Mouse (Mus musculus) limb, embryonic 13.5 days (tissue): ENCODE measurements around the gene Sspo. TPM values are rescaled to one million over a fixed set of nuclear protein-coding genes. Genes with fewer than 3 reads are reported as not detected.
"Not testable (repeated sequence)": the region's sequence is repeated elsewhere in the genome, so short reads cannot be mapped to it uniquely, and the experiment has no call there.

Source experiments
- ATAC-seq: fragments of 200-750 bp; cut with Nextera tagmentation; 2 replicates; pipeline ENCODE4 v1.8.0; 2017; ENCODE audit warnings: low read depth, moderate number of reproducible peaks, moderate TSS enrichment; ENCODE audit not compliant: low FRiP score
- H3K27ac ChIP-seq: fragments of 300-500 bp; sonication (generic); 2 replicates; pipeline ENCODE4 v1.5.1; 2015; ENCODE audit warnings: inconsistent platforms, mild to moderate bottlenecking, moderate library complexity
- H3K27me3 ChIP-seq: fragments of 300-500 bp; sonication (generic); 2 replicates; pipeline ENCODE4 v1.6.1; 2015; ENCODE audit warnings: mild to moderate bottlenecking, inconsistent platforms
- H3K36me3 ChIP-seq: fragments of 300-500 bp; sonication (generic); 2 replicates; pipeline ENCODE4 v1.6.1; 2015; ENCODE audit warnings: inconsistent platforms, mild to moderate bottlenecking, moderate library complexity
- H3K4me1 ChIP-seq: fragments of 300-500 bp; sonication (generic); 2 replicates; pipeline ENCODE4 v1.6.1; 2015; ENCODE audit warnings: inconsistent platforms
- H3K4me2 ChIP-seq: fragments of 300-500 bp; sonication (generic); replicated peaks from 2 replicates; pipeline ENCODE4 v1.6.1; 2015; ENCODE audit warnings: inconsistent platforms, mild to moderate bottlenecking, moderate library complexity
- H3K4me3 ChIP-seq: fragments of 300-500 bp; sonication (generic); 2 replicates; pipeline ENCODE4 v1.5.1; 2015; ENCODE audit warnings: moderate library complexity, mild to moderate bottlenecking, inconsistent platforms
- H3K9ac ChIP-seq: fragments of 300-500 bp; sonication (generic); 2 replicates; pipeline ENCODE4 v1.6.1; 2015; ENCODE audit warnings: mild to moderate bottlenecking, inconsistent platforms
- H3K9me3 ChIP-seq: fragments of 300-500 bp; sonication (generic); 2 replicates; pipeline ENCODE4 v1.6.1; 2016; ENCODE audit warnings: inconsistent platforms
- WGBS: fragments of 180-500 bp; shearing (Covaris S2); methylation state at CpG from one replicate; pipeline ENCODE4 v1.1.7; 2015; 5-methylcytosine and 5-hydroxymethylcytosine counted together
- polyA plus RNA-seq: library from polyadenylated mRNA; unstranded; fragments of >200 nt; fragmentation: Nextera tagmentation; extraction: Ambion mirVana; gene quantifications from 2 replicates; pipeline ENCODE4 v1.2.1, GENCODE M21; 2015

Sspo gene
- polyA plus RNA-seq, 1 experiment from 2014 or later = 0.23 TPM

GRCm38 (mm10) chr6:48504241-48504854 lies 56.3 kb downstream of the Sspo start:
- WGBS = 2% methylated on average over 26 of the region's 26 CpGs
- H3K27ac ChIP-seq = peak overlapping the region; percentile 63; the same call in 1 of the 2 replicates
- ATAC-seq = peak; percentile 96

GRCm38 (mm10) chr6:48508087-48508486 lies 60.1 kb downstream of the Sspo start:
- Histone ChIP-seq H3K4me1 (peaks cover 9% of the 10 kb centered on the region; the same call in 1 of the 2 replicates), H3K9me3 (no peaks in the 10 kb centered on the region), H3K4me2 (no peak overlapping the region), H3K4me3 (no peak overlapping the region), H3K36me3 (peaks cover 40% of the 10 kb centered on the region), H3K27ac (no peak overlapping the region), H3K27me3 (no peaks in the 10 kb centered on the region), H3K9ac (no peak overlapping the region)
- no peak for ATAC-seq
- 86% methylated on average over 4 of the region's 4 CpGs for WGBS

More at GRCm38 (mm10) chr6:48504241-48504854, 56.3 kb downstream of the Sspo start:
- Histone ChIP-seq H3K9ac (peak overlapping the region; percentile 74), H3K4me1 (peaks cover 9% of the 10 kb centered on the region; the same call in 1 of the 2 replicates), H3K9me3 (no peaks in the 10 kb centered on the region), H3K4me2 (peak overlapping the region; percentile 82), H3K4me3 (peak overlapping the region; percentile 57), H3K27me3 (no peaks in the 10 kb centered on the region), H3K36me3 (peaks cover 10% of the 10 kb centered on the region; the same call in 1 of the 2 replicates)

- peaks cover 64% of the 10 kb centered on the region for H3K36me3 ChIP-seq
- no peaks in the 10 kb centered on the region for H3K27me3 ChIP-seq
- peaks cover 2% of the 10 kb centered on the region; the same call in 1 of the 2 replicates for H3K4me1 ChIP-seq
- WGBS = 80% methylated on average over 4 of the region's 4 CpGs
- no peaks in the 10 kb centered on the region for H3K9me3 ChIP-seq
- ATAC-seq = no peak
- H3K4me2 ChIP-seq = no peak overlapping the region
- H3K9ac ChIP-seq = no peak overlapping the region
- H3K27ac ChIP-seq = no peak overlapping the region
- H3K4me3 ChIP-seq = no peak overlapping the region
These were observed 62.4 kb downstream of the Sspo start for GRCm38 (mm10) chr6:48510426-48510825.

GRCm38 (mm10) chr6:48511861-48512260 lies 63.8 kb downstream of the Sspo start:
- no peaks in the 10 kb centered on the region; the same call in 1 of the 2 replicates for H3K9me3 ChIP-seq
- H3K27me3 ChIP-seq = no peaks in the 10 kb centered on the region
- no peak overlapping the region for H3K4me2 ChIP-seq
- H3K4me1 ChIP-seq = no peaks in the 10 kb centered on the region
- H3K36me3 ChIP-seq = peaks cover 78% of the 10 kb centered on the region
- no peak overlapping the region for H3K4me3 ChIP-seq
- H3K9ac ChIP-seq = no peak overlapping the region
- WGBS = 90% methylated on average over 7 of the region's 7 CpGs
- no peak overlapping the region for H3K27ac ChIP-seq
- ATAC-seq = no peak

- 97% methylated on average over 16 of the region's 16 CpGs for WGBS
- H3K4me1 ChIP-seq, H3K9ac ChIP-seq, H3K27me3 ChIP-seq, H3K4me3 ChIP-seq, H3K27ac ChIP-seq, ATAC-seq, H3K4me2 ChIP-seq, H3K9me3 ChIP-seq: not testable (repeated sequence)
- H3K36me3 ChIP-seq = peaks cover 54% of the 10 kb centered on the region
These were observed 76.9 kb downstream of the Sspo start for GRCm38 (mm10) chr6:48524882-48525281.

GRCm38 (mm10) chr6:48527901-48528300 lies 79.9 kb downstream of the Sspo start:
- Histone ChIP-seq H3K4me1 (no peaks in the 10 kb centered on the region), H3K4me3 (no peak overlapping the region), H3K27me3 (no peaks in the 10 kb centered on the region), H3K36me3 (peaks cover 68% of the 10 kb centered on the region), H3K9me3 (no peaks in the 10 kb centered on the region), H3K27ac (no peak overlapping the region), H3K9ac (no peak overlapping the region), H3K4me2 (no peak overlapping the region)
- 92% methylated on average over 9 of the region's 9 CpGs for WGBS
- no peak for ATAC-seq

GRCm38 (mm10) chr6:48529261-48529660 lies 81.2 kb downstream of the Sspo start:
- H3K4me1 ChIP-seq = no peaks in the 10 kb centered on the region
- no peak for ATAC-seq
- no peak overlapping the region for H3K27ac ChIP-seq
- H3K9ac ChIP-seq = no peak overlapping the region
- peaks cover 76% of the 10 kb centered on the region for H3K36me3 ChIP-seq
- WGBS = 74% methylated on average over 14 of the region's 14 CpGs
- H3K27me3 ChIP-seq = no peaks in the 10 kb centered on the region
- no peaks in the 10 kb centered on the region for H3K9me3 ChIP-seq
- no peak overlapping the region for H3K4me3 ChIP-seq
- H3K4me2 ChIP-seq = no peak overlapping the region

- H3K4me2 ChIP-seq = no peak overlapping the region
- no peaks in the 10 kb centered on the region for H3K27me3 ChIP-seq
- H3K9ac ChIP-seq = no peak overlapping the region
- H3K27ac ChIP-seq = no peak overlapping the region
- ATAC-seq = no peak
- H3K9me3 ChIP-seq = no peaks in the 10 kb centered on the region
- peaks cover 76% of the 10 kb centered on the region for H3K36me3 ChIP-seq
- H3K4me1 ChIP-seq = no peaks in the 10 kb centered on the region
- 87% methylated on average over 16 of the region's 16 CpGs for whole genome bisulfite sequencing
- no peak overlapping the region for H3K4me3 ChIP-seq
These were observed 81.9 kb downstream of the Sspo start for GRCm38 (mm10) chr6:48529871-48530440.

- Histone ChIP-seq H3K9ac (no peak overlapping the region), H3K4me2 (no peak overlapping the region), H3K4me1 (no peaks in the 10 kb centered on the region), H3K36me3 (peaks cover 67% of the 10 kb centered on the region), H3K9me3 (no peaks in the 10 kb centered on the region), H3K27me3 (no peaks in the 10 kb centered on the region), H3K27ac (no peak overlapping the region), H3K4me3 (no peak overlapping the region)
- no peak for ATAC-seq
- 70% methylated on average over 2 of the region's 2 CpGs for WGBS
These were observed 82.8 kb downstream of the Sspo start for GRCm38 (mm10) chr6:48530862-48531261.

- Histone ChIP-seq H3K27ac (no peak overlapping the region), H3K9me3 (no peaks in the 10 kb centered on the region), H3K36me3 (peaks cover 43% of the 10 kb centered on the region), H3K4me1 (peaks cover 14% of the 10 kb centered on the region), H3K4me3 (no peak overlapping the region), H3K27me3 (0 out of 2 replicates have a peak, but pooled peaks cover 5% of the 10 kb centered on the region), H3K9ac (no peak overlapping the region), H3K4me2 (no peak overlapping the region)
- no peak for ATAC-seq
- 76% methylated on average over 2 of the region's 2 CpGs for WGBS
These were observed 85.4 kb downstream of the Sspo start for GRCm38 (mm10) chr6:48533475-48533874.

- no peak for ATAC-seq
- no peak overlapping the region for H3K4me2 ChIP-seq
- no peak overlapping the region for H3K27ac ChIP-seq
- WGBS = 80% methylated on average over 8 of the region's 8 CpGs
- no peak overlapping the region for H3K4me3 ChIP-seq
- no peak overlapping the region for H3K9ac ChIP-seq
- peaks cover 29% of the 10 kb centered on the region for H3K36me3 ChIP-seq
- H3K9me3 ChIP-seq = no peaks in the 10 kb centered on the region
- 0 out of 2 replicates have a peak, but pooled peaks cover 5% of the 10 kb centered on the region for H3K27me3 ChIP-seq
- H3K4me1 ChIP-seq = peaks cover 16% of the 10 kb centered on the region
These were observed 86.9 kb downstream of the Sspo start for GRCm38 (mm10) chr6:48534913-48535312.

- ATAC-seq = no peak
- no peak overlapping the region for H3K4me2 ChIP-seq
- H3K27ac ChIP-seq = no peak overlapping the region
- H3K4me3 ChIP-seq = no peak overlapping the region
- H3K9me3 ChIP-seq = no peaks in the 10 kb centered on the region
- 0 out of 2 replicates have a peak, but pooled peaks cover 5% of the 10 kb centered on the region for H3K27me3 ChIP-seq
- H3K9ac ChIP-seq = peak overlapping the region; percentile 19; the same call in 1 of the 2 replicates
- H3K36me3 ChIP-seq = peaks cover 24% of the 10 kb centered on the region
- H3K4me1 ChIP-seq = peaks cover 19% of the 10 kb centered on the region
- 71% methylated on average over 4 of the region's 4 CpGs for WGBS
These were observed 88.1 kb downstream of the Sspo start for GRCm38 (mm10) chr6:48536091-48536490.
